Mouse (Mus musculus) monocyte, adult 5-6 weeks (primary cell): Measurements from ENCODE around the gene Get4. TPM values are rescaled to one million over a fixed set of nuclear protein-coding genes. Genes with fewer than 3 reads are reported as not detected.

Source experiments
- ATAC-seq: fragments of 153-309, 156-312 bp; replicated peaks from 2 replicates; pipeline ENCODE4 v1.8.0; 2017; ENCODE audit warnings: mild to moderate bottlenecking; ENCODE audit not compliant: low TSS enrichment, insufficient number of reproducible peaks, severe bottlenecking, poor library complexity, low FRiP score
- total RNA-seq: library from RNA; stranded (forward); fragments of 200-1000, 200-491, 200-594 nt; gene quantifications from 3 replicates; pipeline ENCODE4 v1.2.3, GENCODE M21; 2017

The Get4 gene
- 20.5 to 26.5 TPM (median 21.0 TPM) in 3 replicates for total RNA-seq

DNA sequence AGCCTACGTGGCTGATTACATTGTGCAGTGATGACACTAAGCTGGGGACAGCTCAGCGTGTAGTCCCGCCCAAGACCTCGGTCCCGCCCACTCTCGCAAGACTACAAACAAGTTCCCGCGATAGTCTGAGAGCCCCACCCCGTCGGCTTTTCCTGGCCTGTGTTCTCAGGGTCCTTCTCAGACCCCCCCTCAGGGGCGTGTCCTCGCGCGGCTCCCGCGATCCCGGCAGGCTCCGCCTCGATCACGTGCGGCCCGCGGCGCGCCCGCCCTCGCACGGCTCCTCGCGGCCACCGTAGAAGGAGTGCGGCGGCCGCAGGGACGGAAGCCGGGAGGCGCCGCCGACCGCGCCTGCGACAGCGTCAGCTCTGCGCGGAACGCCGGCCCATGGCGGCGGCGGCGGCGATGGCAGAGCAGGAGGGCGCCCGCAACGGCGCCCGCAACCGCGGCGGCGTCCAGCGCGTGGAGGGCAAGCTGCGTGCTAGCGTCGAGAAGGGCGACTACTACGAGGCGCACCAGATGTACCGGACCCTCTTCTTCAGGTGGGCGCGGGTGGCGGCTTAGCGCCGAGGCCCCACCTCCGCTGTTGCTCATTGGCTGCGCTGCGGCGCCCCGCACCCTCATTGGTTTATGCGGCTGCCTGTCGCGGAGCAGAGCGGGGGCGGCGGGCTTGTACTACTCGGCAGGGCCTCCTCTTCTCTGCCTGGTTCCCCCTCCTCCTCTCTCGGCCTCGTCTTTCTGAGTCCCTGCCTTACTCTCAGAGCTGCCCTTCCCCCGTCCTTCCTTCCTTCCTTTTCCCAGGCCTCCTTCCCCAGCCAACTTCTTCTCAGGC, at the start of gene Get4:
TSS of gene Get4 (plus strand) at position 244 of the 829 bp plus-strand sequence.
- ATAC-seq = peak; percentile 82

- ATAC-seq = no peak
Observed at GRCm38 (mm10) chr5:139203312-139203711, 48.8 kb upstream of the Get4 start.

DNA sequence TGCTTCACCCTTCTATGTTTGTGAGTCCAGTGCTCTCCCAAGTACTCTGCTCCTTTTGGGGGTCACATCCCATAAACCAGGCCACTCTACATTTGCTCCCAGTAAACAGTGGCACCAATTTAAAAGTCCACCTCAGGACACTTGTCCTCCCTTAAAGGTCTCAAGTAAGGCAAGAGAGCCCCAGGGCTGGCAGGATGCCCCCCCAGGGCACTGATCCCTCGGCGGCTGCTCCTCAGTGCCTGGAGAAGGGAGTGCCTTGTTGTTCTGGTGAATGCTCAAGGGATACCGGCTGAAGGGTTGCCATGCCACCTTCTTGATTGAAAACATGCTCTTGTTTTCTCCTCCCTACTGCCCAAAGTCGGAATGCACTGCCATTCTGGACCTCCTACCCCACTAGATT, 46.0 kb upstream of the Get4 start:
- no peak for ATAC-seq

DNA sequence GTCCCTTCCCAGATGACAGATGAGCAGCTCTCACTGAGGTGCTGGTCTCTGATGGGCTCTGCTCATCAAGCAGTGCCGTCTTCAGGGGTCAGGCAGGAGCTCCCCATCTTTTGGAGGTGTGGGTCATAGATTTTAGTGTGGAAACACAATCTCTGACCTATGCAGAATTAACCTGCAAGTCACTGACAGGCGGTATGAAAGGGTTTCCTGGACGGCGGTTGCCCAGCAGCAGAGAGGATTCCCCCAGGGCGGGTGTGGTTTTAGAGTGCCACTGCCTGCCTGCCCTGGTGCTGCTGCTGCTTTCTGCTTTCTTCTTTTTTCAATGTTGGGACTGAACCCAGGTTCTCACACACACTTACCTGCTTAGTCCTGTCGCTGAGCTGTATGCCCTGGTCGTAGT, 45.6 kb upstream of the Get4 start:
- no peak for ATAC-seq

DNA sequence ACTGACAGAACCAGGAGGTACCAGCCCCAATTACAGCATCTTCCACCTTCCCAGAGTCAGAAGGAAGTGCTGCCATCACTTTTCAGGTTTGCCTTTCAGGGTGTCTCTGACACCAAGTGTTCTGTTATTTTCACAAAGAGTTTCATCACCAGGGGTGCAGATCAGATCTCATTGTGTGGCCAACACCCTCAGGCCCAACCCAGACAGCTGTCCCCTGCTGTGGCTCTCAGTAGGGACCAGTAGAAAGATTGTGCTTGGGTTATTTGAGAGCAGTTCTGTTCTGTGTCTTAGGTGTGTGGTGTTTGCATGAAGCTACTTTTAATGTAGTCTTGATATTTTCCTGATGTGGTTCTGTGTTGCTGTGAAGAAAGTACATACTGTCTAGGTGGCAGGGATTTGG, 43.9 kb upstream of the Get4 start:
- no peak for ATAC-seq

DNA sequence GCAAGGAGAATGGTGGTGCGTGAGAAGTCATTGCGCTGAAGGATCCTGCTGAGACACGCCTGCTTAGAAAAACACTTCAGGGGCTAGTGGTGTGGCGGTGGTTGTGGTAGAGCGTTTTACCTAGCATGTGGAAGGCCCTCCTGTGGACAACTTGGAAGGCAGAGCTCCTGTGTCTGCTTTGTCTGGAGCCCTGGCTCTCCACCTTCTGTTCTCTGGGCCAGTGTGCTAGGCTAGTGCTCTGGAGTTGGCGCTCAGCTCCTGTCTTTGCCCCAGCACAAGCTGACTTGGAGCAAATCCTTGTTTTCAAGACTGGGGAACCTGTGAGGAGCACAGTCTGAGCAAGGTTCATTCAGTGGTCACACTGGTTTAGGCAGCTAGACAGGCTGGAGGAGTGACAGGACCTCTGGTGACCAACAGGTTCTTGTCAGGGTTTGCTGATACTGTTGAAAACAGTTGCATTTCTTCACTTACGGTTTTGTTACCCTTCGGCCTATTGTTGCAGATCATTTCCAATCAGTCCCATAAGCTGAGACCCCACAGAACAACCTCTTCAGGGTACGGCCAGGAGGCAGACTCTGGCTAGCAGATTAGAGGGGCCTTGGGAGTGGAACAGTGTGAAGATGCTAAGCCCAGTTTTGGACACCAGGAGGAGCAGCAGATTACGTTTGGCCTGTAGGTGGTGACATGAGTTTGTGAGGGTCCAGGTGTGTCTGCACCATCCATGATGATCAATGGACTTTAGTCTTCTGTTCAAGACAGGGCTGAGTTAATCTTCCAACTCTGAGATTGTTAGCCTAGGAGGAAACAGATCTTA, 43.0 kb upstream of the Get4 start:
- ATAC-seq = no peak

DNA sequence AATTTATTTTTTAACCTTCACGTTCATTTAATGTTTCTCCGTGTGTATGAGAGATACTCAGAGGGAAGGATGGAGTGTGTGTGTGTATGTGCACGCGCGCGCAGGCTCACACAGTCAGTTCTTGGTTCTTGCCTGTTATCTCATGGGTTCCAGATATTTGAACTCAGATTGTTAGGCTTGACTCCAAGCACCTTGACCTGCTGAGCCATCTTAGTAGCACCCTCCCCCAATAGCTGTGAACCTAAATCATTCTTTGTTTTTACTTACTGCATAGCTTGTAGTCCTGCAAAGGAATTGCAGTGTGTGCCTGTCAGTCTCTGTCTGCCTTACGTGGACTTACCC, 42.5 kb upstream of the Get4 start:
- no peak for ATAC-seq

DNA sequence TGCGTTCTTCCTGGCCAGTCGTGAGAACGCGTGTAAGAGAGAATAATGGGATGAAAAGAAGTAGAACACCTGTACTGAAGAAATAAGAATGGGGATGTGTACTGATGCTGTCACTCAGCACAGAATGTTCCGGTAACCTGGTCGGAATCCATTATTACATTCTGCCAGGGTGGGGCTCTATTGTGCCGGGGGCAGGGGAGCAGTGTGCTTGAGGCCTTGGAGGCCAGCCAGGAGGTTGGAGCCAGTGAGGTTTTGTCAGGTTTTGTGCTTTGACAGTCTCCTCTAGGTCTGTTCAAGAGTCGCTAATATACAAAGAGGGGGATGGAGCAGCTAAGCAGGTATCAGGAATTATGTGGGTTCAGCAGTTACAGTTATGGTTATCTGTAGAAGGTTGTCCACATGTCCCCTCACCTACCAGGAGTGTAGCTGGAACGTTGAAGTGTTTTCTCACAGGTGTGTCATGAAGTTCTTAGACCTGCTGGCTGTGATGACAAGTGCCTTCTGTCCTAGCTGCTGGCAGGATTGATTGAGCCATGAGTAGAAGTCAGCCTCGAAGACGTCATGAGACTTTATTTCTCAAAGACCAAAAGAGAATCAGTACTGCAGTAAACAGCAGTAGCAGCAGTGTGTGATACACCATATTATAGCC, 40.3 kb upstream of the Get4 start:
- ATAC-seq = no peak

GRCm38 (mm10) chr5:139214298-139214697, 37.8 kb upstream of the Get4 start:
- no peak for ATAC-seq

GRCm38 (mm10) chr5:139215184-139215583, 36.9 kb upstream of the Get4 start:
- ATAC-seq = no peak

DNA sequence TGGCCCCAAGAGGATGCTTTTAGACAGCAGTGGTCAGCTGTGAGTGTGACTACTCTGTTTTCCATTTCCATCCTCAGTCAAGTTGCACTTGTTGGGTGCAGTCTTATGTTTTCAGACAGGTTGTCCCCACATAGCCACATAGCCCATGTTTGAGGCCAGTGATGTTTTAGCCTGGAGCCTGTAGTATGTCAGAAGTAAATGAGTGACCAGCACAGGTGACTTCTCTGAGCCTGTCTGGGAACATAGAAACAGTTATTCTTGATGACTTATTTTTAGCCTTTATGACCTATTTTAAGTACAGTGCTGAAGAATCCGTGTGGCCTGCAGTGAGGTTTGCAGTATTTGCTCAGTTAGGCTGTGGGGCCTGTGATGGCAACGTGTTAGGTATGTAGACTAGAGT, 36.0 kb upstream of the Get4 start:
- no peak for ATAC-seq

DNA sequence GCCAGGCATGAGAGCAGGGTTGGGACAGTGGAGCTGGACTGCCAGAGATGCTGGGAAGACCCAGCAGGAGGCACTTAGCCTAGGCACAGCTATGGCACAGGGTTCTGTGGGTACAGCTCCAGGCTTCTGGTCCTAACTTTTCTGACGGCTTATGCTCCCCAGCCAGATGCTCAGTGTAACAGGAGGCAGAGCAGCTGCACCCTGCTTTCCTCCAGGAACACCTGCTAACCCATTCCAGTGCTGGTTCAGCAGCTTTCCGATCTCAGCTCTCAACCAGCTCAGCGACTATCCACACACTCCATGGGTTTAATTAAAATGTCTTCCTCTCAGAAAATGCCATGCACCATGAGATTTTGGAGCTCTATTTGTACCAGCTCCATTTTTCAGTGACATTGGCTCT, 35.4 kb upstream of the Get4 start:
- ATAC-seq = no peak

DNA sequence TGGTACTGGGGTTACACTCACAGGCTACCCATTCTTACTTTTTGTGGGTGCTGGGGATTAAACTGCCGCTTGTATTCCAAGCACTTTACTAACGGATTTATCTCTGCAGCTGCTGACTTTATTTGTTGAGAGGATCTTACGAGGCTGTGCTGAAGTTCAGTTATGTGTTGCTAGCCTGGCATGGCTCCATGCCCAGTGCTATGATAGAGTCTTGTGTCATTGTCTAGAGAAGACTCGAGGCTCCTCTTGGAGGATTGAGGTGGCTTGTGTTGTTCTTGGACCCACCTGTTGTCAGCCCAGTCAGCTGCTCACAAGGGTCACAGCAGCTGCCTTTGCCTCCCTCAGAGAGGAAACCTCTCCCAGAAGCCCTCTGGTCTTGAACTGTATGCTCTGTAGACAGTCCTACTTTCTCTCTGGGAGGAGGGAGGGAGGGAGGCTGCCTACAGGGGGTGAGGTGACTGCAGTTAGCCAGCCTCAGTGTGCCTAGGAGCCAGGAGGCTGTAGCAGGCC, 32.1 kb upstream of the Get4 start:
- no peak for ATAC-seq

- ATAC-seq = no peak
Observed at GRCm38 (mm10) chr5:139220610-139221009, 31.5 kb upstream of the Get4 start.

GRCm38 (mm10) chr5:139223331-139223730, 28.8 kb upstream of the Get4 start:
- no peak for ATAC-seq

- no peak for ATAC-seq
Observed at GRCm38 (mm10) chr5:139227236-139227635, 24.9 kb upstream of the Get4 start.

DNA sequence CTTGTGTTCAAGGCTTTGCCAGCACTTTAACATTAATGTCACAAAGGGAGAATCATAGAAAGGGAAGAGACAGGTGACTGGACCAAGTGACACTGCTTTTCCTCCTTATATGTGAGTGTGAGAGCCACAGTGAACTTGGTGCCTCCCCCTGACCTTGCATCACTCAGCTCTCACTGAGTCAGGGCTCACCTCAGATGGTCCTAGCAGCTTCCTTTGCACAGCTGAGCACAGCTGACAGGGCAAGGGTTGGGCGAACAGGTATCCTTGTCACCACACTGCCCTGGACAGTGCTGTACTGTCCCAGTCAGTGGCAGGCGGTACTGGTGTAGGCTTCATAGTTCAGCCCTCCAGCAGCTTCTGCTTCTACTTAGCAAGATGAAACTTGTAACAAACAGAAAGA, 24.5 kb upstream of the Get4 start:
- ATAC-seq = no peak

GRCm38 (mm10) chr5:139228318-139228717, 23.8 kb upstream of the Get4 start:
- no peak for ATAC-seq

DNA sequence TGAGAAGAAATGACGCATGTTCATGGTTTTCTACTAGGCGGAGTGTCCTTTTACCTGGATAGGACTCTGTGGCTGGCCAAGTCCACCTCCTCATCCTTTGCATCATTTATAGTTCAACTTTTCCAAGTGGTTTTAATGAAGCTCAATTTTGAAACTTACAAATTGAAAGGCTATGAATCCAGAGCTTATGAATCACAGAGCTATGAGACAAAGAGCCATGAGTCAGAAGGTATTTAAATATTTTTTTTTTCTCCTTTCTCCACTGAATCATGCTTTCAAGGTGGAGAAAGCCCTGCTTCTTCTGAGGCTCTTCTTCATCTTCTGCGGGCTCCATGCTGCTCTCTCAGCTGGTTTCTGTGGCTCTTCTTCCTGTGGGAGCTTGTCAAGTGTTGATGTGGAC, 22.4 kb upstream of the Get4 start:
- no peak for ATAC-seq
